Mouse (Mus musculus) neural tube, embryonic 11.5 days (tissue): ENCODE measurements around the gene Gm13539. TPM values are rescaled to one million over a fixed set of nuclear protein-coding genes. Genes with fewer than 3 reads are reported as not detected.
"Not testable (repeated sequence)": the region's sequence is repeated elsewhere in the genome, so short reads cannot be mapped to it uniquely, and the experiment has no call there.

Experiments used
- ATAC-seq: fragments of 200-750 bp; cut with Nextera tagmentation; 2 replicates; pipeline ENCODE4 v1.8.0; 2017; ENCODE audit warnings: moderate number of reproducible peaks, mild to moderate bottlenecking, moderate TSS enrichment, moderate library complexity; ENCODE audit not compliant: insufficient read depth, low FRiP score, low TSS enrichment
- DNase-seq: peaks from one replicate; pipeline ENCODE4 v3.0.0-alpha.2; 2015; ENCODE audit warnings: low spot score
- H3K27ac ChIP-seq: fragments of 300-500 bp; sonication (generic); 2 replicates; pipeline ENCODE4 v1.5.1; 2014; ENCODE audit warnings: low read depth, mild to moderate bottlenecking, low read length
- H3K27me3 ChIP-seq: fragments of 300-500 bp; sonication (generic); 2 replicates; pipeline ENCODE4 v1.6.1; 2014; ENCODE audit warnings: mild to moderate bottlenecking, low read length, mixed read lengths; ENCODE audit not compliant: control insufficient read depth, insufficient read depth
- H3K36me3 ChIP-seq: fragments of 300-500 bp; sonication (generic); 2 replicates; pipeline ENCODE4 v1.6.1; 2014; ENCODE audit warnings: mild to moderate bottlenecking, low read length, moderate library complexity, mixed read lengths; ENCODE audit not compliant: control insufficient read depth, insufficient read depth
- H3K4me1 ChIP-seq: fragments of 300-500 bp; sonication (generic); 2 replicates; pipeline ENCODE4 v1.6.1; 2014; ENCODE audit warnings: low read length, mixed read lengths; ENCODE audit not compliant: control insufficient read depth, insufficient read depth
- H3K4me2 ChIP-seq: fragments of 300-500 bp; sonication (generic); 2 replicates; pipeline ENCODE4 v1.6.1; 2014; ENCODE audit warnings: low read depth, mild to moderate bottlenecking, moderate library complexity
- H3K4me3 ChIP-seq: fragments of 300-500 bp; sonication (generic); 2 replicates; pipeline ENCODE4 v1.5.1; 2014; ENCODE audit warnings: low read depth, low read length
- H3K9ac ChIP-seq: fragments of 300-500 bp; sonication (generic); 2 replicates; pipeline ENCODE4 v1.6.1; 2014; ENCODE audit warnings: mild to moderate bottlenecking, low read length
- H3K9me3 ChIP-seq: fragments of 300-500 bp; sonication (generic); 2 replicates; pipeline ENCODE4 v1.6.1; 2016; ENCODE audit warnings: low read length; ENCODE audit not compliant: control insufficient read depth
- WGBS: fragments of 180-500 bp; shearing (Covaris S2); extraction: QIAGEN DNeasy Blood & Tissue Kit; methylation state at CpG from one replicate; pipeline ENCODE4 v1.1.7; 2014; 5-methylcytosine and 5-hydroxymethylcytosine counted together
- polyA plus RNA-seq: library from polyadenylated mRNA; unstranded; fragments of >200 nt; fragmentation: Nextera tagmentation; extraction: Ambion mirVana; gene quantifications from 2 replicates; pipeline ENCODE4 v1.2.1, GENCODE M21; 2014

Gm13539 gene
- not detected in 2 replicates for polyA plus RNA-seq

- no peaks in the 10 kb centered on the region for H3K36me3 ChIP-seq
- H3K9me3 ChIP-seq: no peaks in the 10 kb centered on the region
- no peak within 1 kb of the TSS for H3K4me3 ChIP-seq
- no peak within 1 kb of the TSS for H3K9ac ChIP-seq
- DNase-seq (no peak), ATAC-seq (no peak)
- H3K27me3 ChIP-seq: no peaks in the 10 kb centered on the region
- 0 out of 2 replicates have a peak, but pooled peaks cover 3% of the 10 kb centered on the region for H3K4me1 ChIP-seq
- no peak within 1 kb of the TSS for H3K27ac ChIP-seq
- H3K4me2 ChIP-seq: no peak within 1 kb of the TSS
- 85% methylated on average over 3 of the region's 3 CpGs for WGBS
These were observed at the start of gene Gm13539 for GRCm38 (mm10) chr2:25781957-25782356. Gm13539 (plus strand) TSS chr2:25782257.

GRCm38 (mm10) chr2:25733199-25733930 is 48.7 kb upstream of the Gm13539 start:
- Histone ChIP-seq H3K4me2 (no peak overlapping the region), H3K9me3 (no peaks in the 10 kb centered on the region), H3K4me1 (no peaks in the 10 kb centered on the region), H3K27me3 (no peaks in the 10 kb centered on the region), H3K9ac (no peak overlapping the region), H3K36me3 (no peaks in the 10 kb centered on the region), H3K27ac (no peak overlapping the region), H3K4me3 (no peak overlapping the region)
- ATAC-seq (no peak), DNase-seq (no peak)
- 70% methylated on average over 2 of the region's 2 CpGs for WGBS

GRCm38 (mm10) chr2:25736709-25737108 is 45.3 kb upstream of the Gm13539 start, which contains the start of gene Obp2b:
Obp2b (plus strand) TSS chr2:25737009.
- not testable (repeated sequence) for H3K27ac ChIP-seq, DNase-seq, H3K27me3 ChIP-seq, H3K4me2 ChIP-seq, H3K9ac ChIP-seq, H3K4me1 ChIP-seq, H3K36me3 ChIP-seq, H3K9me3 ChIP-seq, H3K4me3 ChIP-seq, ATAC-seq
- 92% methylated on average over 3 of the region's 3 CpGs for WGBS

- no peaks in the 10 kb centered on the region for H3K36me3 ChIP-seq
- no peaks in the 10 kb centered on the region for H3K4me1 ChIP-seq
- ATAC-seq (no peak), DNase-seq (no peak)
- H3K9me3 ChIP-seq: no peaks in the 10 kb centered on the region
- no peaks in the 10 kb centered on the region for H3K27me3 ChIP-seq
- no peak overlapping the region for H3K4me3 ChIP-seq
- no peak overlapping the region for H3K27ac ChIP-seq
- no peak overlapping the region for H3K9ac ChIP-seq
- WGBS: 71% methylated on average over 1 of the region's 1 CpGs
- H3K4me2 ChIP-seq: no peak overlapping the region
These were observed 40.4 kb upstream of the Gm13539 start for GRCm38 (mm10) chr2:25741671-25742070.

GRCm38 (mm10) chr2:25754201-25754600 is 27.9 kb upstream of the Gm13539 start:
- H3K36me3 ChIP-seq: no peaks in the 10 kb centered on the region
- H3K4me3 ChIP-seq: no peak overlapping the region
- DNase-seq: no peak
- H3K27ac ChIP-seq: no peak overlapping the region
- no peaks in the 10 kb centered on the region for H3K9me3 ChIP-seq
- no peak overlapping the region for H3K4me2 ChIP-seq
- WGBS: 100% methylated on average over 1 of the region's 1 CpGs
- H3K27me3 ChIP-seq: no peaks in the 10 kb centered on the region
- no peak for ATAC-seq
- no peak overlapping the region for H3K9ac ChIP-seq
- no peaks in the 10 kb centered on the region for H3K4me1 ChIP-seq

GRCm38 (mm10) chr2:25758064-25758625 is 23.9 kb upstream of the Gm13539 start:
- DNase-seq (no peak), ATAC-seq (no peak)
- Histone ChIP-seq H3K27me3 (no peaks in the 10 kb centered on the region), H3K4me2 (no peak overlapping the region), H3K27ac (no peak overlapping the region), H3K4me3 (no peak overlapping the region), H3K4me1 (no peaks in the 10 kb centered on the region), H3K9me3 (no peaks in the 10 kb centered on the region), H3K9ac (no peak overlapping the region), H3K36me3 (no peaks in the 10 kb centered on the region)
- 53% methylated on average over 4 of the region's 4 CpGs for WGBS

GRCm38 (mm10) chr2:25765269-25765668 is 16.8 kb upstream of the Gm13539 start, which contains the start of gene Lcn3:
Lcn3 (plus strand) TSS chr2:25765569.
- Histone ChIP-seq H3K4me1 (no peaks in the 10 kb centered on the region), H3K27me3 (no peaks in the 10 kb centered on the region), H3K4me3 (no peak within 1 kb of the TSS), H3K27ac (no peak within 1 kb of the TSS), H3K9me3 (no peaks in the 10 kb centered on the region), H3K4me2 (no peak within 1 kb of the TSS), H3K9ac (no peak within 1 kb of the TSS), H3K36me3 (no peaks in the 10 kb centered on the region)
- DNase-seq (no peak), ATAC-seq (no peak)
- 39% methylated on average over 2 of the region's 2 CpGs for WGBS

GRCm38 (mm10) chr2:25767764-25768163 is 14.3 kb upstream of the Gm13539 start:
- no peaks in the 10 kb centered on the region for H3K27me3 ChIP-seq
- no peak overlapping the region for H3K9ac ChIP-seq
- H3K36me3 ChIP-seq: no peaks in the 10 kb centered on the region
- no peak overlapping the region for H3K4me2 ChIP-seq
- H3K27ac ChIP-seq: no peak overlapping the region
- DNase-seq: no peak
- ATAC-seq: no peak
- H3K4me3 ChIP-seq: no peak overlapping the region
- 83% methylated on average over 4 of the region's 4 CpGs for WGBS
- no peaks in the 10 kb centered on the region for H3K9me3 ChIP-seq
- no peaks in the 10 kb centered on the region for H3K4me1 ChIP-seq

GRCm38 (mm10) chr2:25773507-25773906 is 8.6 kb upstream of the Gm13539 start:
- no peak overlapping the region for H3K9ac ChIP-seq
- H3K27ac ChIP-seq: no peak overlapping the region
- H3K4me1 ChIP-seq: no peaks in the 10 kb centered on the region
- H3K27me3 ChIP-seq: no peaks in the 10 kb centered on the region
- no peak overlapping the region for H3K4me2 ChIP-seq
- H3K36me3 ChIP-seq: no peaks in the 10 kb centered on the region
- no peak overlapping the region for H3K4me3 ChIP-seq
- no peak for ATAC-seq
- DNase-seq: no peak
- H3K9me3 ChIP-seq: no peaks in the 10 kb centered on the region
- WGBS: 95% methylated on average over 2 of the region's 2 CpGs
